Mouse (Mus musculus) embryonic facial prominence, embryonic 14.5 days (tissue): ENCODE results near the gene Mab21l1. TPM values are rescaled to one million over a fixed set of nuclear protein-coding genes. Genes with fewer than 3 reads are reported as not detected.

Source experiments
- ATAC-seq: fragments of 200-750 bp; cut with Nextera tagmentation; 2 replicates; pipeline ENCODE4 v1.8.0; 2017; ENCODE audit warnings: low read depth, moderate number of reproducible peaks, moderate TSS enrichment
- DNase-seq: peaks from one replicate; pipeline ENCODE4 v3.0.0-alpha.2; 2015; ENCODE audit warnings: low spot score
- H3K27ac ChIP-seq: fragments of 300-500 bp; sonication (generic); replicated peaks from 2 replicates; pipeline ENCODE4 v1.5.1; 2014; ENCODE audit warnings: low read depth, mild to moderate bottlenecking, low read length, moderate library complexity
- H3K27me3 ChIP-seq: fragments of 300-500 bp; sonication (generic); replicated peaks from 2 replicates; pipeline ENCODE4 v1.6.1; 2014; ENCODE audit warnings: low read length; ENCODE audit not compliant: control insufficient read depth, insufficient read depth
- H3K36me3 ChIP-seq: fragments of 300-500 bp; sonication (generic); 2 replicates; pipeline ENCODE4 v1.6.1; 2014; ENCODE audit warnings: low read length, mixed read lengths; ENCODE audit not compliant: control insufficient read depth, insufficient read depth
- H3K4me1 ChIP-seq: fragments of 300-500 bp; sonication (generic); 2 replicates; pipeline ENCODE4 v1.6.1; 2014; ENCODE audit warnings: antibody characterized with exemption, low read length; ENCODE audit not compliant: control insufficient read depth, insufficient read depth
- H3K4me2 ChIP-seq: fragments of 300-500 bp; sonication (generic); 2 replicates; pipeline ENCODE4 v1.6.1; 2014; ENCODE audit warnings: low read depth, mild to moderate bottlenecking, low read length, moderate library complexity, mixed read lengths
- H3K4me3 ChIP-seq: fragments of 300-500 bp; sonication (generic); 2 replicates; pipeline ENCODE4 v1.5.1; 2014; ENCODE audit warnings: low read depth, mild to moderate bottlenecking, low read length
- H3K9ac ChIP-seq: fragments of 300-500 bp; sonication (generic); 2 replicates; pipeline ENCODE4 v1.6.1; 2014; ENCODE audit warnings: low read depth, mild to moderate bottlenecking, low read length, moderate library complexity, mixed read lengths
- H3K9me3 ChIP-seq: fragments of 300-500 bp; sonication (generic); 2 replicates; pipeline ENCODE4 v1.6.1; 2016; ENCODE audit warnings: low read length; ENCODE audit not compliant: control insufficient read depth
- WGBS: fragments of 180-500 bp; shearing (Covaris S2); extraction: QIAGEN DNeasy Blood & Tissue Kit; methylation state at CpG from one replicate; pipeline ENCODE4 v1.1.7; 2014; 5-methylcytosine and 5-hydroxymethylcytosine counted together
- polyA plus RNA-seq: library from polyadenylated mRNA; unstranded; fragments of >200 nt; fragmentation: Nextera tagmentation; extraction: Ambion mirVana; gene quantifications from 2 replicates; pipeline ENCODE4 v1.2.1, GENCODE M21; 2014

Gene Mab21l1
- polyA plus RNA-seq, 1 experiment from 2014 or later: 21.9 TPM

GRCm38 (mm10) chr3:55816096-55816495 lies 33.8 kb downstream of the Mab21l1 start:
- peak; percentile 81 for DNase-seq
- no peak overlapping the region for H3K9ac ChIP-seq
- 22% methylated on average over 5 of the region's 5 CpGs for WGBS
- peaks cover 16% of the 10 kb centered on the region for H3K4me1 ChIP-seq
- peak overlapping the region; percentile 24; the same call in 1 of the 2 replicates for H3K27ac ChIP-seq
- H3K36me3 ChIP-seq: no peaks in the 10 kb centered on the region
- no peaks in the 10 kb centered on the region for H3K9me3 ChIP-seq
- H3K4me2 ChIP-seq: no peak overlapping the region
- no peak for ATAC-seq
- no peak overlapping the region for H3K4me3 ChIP-seq
- no peaks in the 10 kb centered on the region for H3K27me3 ChIP-seq

- DNase-seq: peak; percentile 79
- H3K4me2 ChIP-seq: no peak overlapping the region
- no peaks in the 10 kb centered on the region for H3K27me3 ChIP-seq
- ATAC-seq: no peak
- no peak overlapping the region for H3K4me3 ChIP-seq
- no peaks in the 10 kb centered on the region for H3K9me3 ChIP-seq
- no peak overlapping the region for H3K9ac ChIP-seq
- peaks cover 16% of the 10 kb centered on the region for H3K4me1 ChIP-seq
- no peaks in the 10 kb centered on the region for H3K36me3 ChIP-seq
- 36% methylated on average over 6 of the region's 6 CpGs for WGBS
- peak overlapping the region; percentile 24 for H3K27ac ChIP-seq
Measured at GRCm38 (mm10) chr3:55816638-55817375, 34.5 kb downstream of the Mab21l1 start.

GRCm38 (mm10) chr3:55818082-55818481 lies 35.8 kb downstream of the Mab21l1 start:
- no peak overlapping the region for H3K9ac ChIP-seq
- DNase-seq (no peak), ATAC-seq (no peak)
- H3K36me3 ChIP-seq: no peaks in the 10 kb centered on the region
- no peak overlapping the region for H3K27ac ChIP-seq
- peaks cover 16% of the 10 kb centered on the region for H3K4me1 ChIP-seq
- no peak overlapping the region for H3K4me3 ChIP-seq
- no peak overlapping the region for H3K4me2 ChIP-seq
- no peaks in the 10 kb centered on the region for H3K27me3 ChIP-seq
- 81% methylated on average over 2 of the region's 2 CpGs for WGBS
- no peaks in the 10 kb centered on the region for H3K9me3 ChIP-seq

- no peak for ATAC-seq
- Histone ChIP-seq H3K27me3 (no peaks in the 10 kb centered on the region), H3K9me3 (no peaks in the 10 kb centered on the region), H3K4me2 (no peak overlapping the region), H3K4me3 (no peak overlapping the region), H3K4me1 (peaks cover 16% of the 10 kb centered on the region), H3K27ac (no peak overlapping the region), H3K36me3 (no peaks in the 10 kb centered on the region), H3K9ac (no peak overlapping the region)
- DNase-seq: no peak
Measured at GRCm38 (mm10) chr3:55819598-55819997, 37.3 kb downstream of the Mab21l1 start.

GRCm38 (mm10) chr3:55824864-55825263 lies 42.6 kb downstream of the Mab21l1 start:
- H3K27me3 ChIP-seq: no peaks in the 10 kb centered on the region
- no peak overlapping the region for H3K9ac ChIP-seq
- 23% methylated on average over 3 of the region's 3 CpGs for WGBS
- H3K4me3 ChIP-seq: no peak overlapping the region
- DNase-seq: peak; percentile 74
- no peak overlapping the region for H3K27ac ChIP-seq
- H3K36me3 ChIP-seq: no peaks in the 10 kb centered on the region
- H3K4me2 ChIP-seq: no peak overlapping the region
- ATAC-seq: peak; percentile 79
- H3K9me3 ChIP-seq: no peaks in the 10 kb centered on the region
- peaks cover 7% of the 10 kb centered on the region; the same call in 1 of the 2 replicates for H3K4me1 ChIP-seq

GRCm38 (mm10) chr3:55828481-55829256 lies 46.4 kb downstream of the Mab21l1 start:
- Histone ChIP-seq H3K4me1 (peaks cover 7% of the 10 kb centered on the region), H3K27ac (no peak overlapping the region), H3K4me2 (no peak overlapping the region), H3K36me3 (no peaks in the 10 kb centered on the region), H3K9me3 (no peaks in the 10 kb centered on the region), H3K27me3 (no peaks in the 10 kb centered on the region), H3K4me3 (no peak overlapping the region), H3K9ac (no peak overlapping the region)
- DNase-seq (peak; percentile 44), ATAC-seq (no peak)
- WGBS: 31% methylated on average over 10 of the region's 10 CpGs

- Histone ChIP-seq H3K27ac (no peak overlapping the region), H3K4me2 (no peak overlapping the region), H3K4me3 (no peak overlapping the region), H3K4me1 (peaks cover 7% of the 10 kb centered on the region), H3K36me3 (no peaks in the 10 kb centered on the region), H3K27me3 (no peaks in the 10 kb centered on the region), H3K9me3 (no peaks in the 10 kb centered on the region), H3K9ac (no peak overlapping the region)
- ATAC-seq (no peak), DNase-seq (no peak)
- 39% methylated on average over 5 of the region's 5 CpGs for WGBS
Measured at GRCm38 (mm10) chr3:55830226-55830625, 47.9 kb downstream of the Mab21l1 start.
